Mouse (Mus musculus): Measurements from ENCODE around the gene Ddx39b.

Ddx39b gene

GRCm38 (mm10) chr17:35243086-35243485 is 1.5 kb downstream of the Ddx39b start:
- in situ Hi-C loops (cut with MseI, MboI), result no loop called here

DNA sequence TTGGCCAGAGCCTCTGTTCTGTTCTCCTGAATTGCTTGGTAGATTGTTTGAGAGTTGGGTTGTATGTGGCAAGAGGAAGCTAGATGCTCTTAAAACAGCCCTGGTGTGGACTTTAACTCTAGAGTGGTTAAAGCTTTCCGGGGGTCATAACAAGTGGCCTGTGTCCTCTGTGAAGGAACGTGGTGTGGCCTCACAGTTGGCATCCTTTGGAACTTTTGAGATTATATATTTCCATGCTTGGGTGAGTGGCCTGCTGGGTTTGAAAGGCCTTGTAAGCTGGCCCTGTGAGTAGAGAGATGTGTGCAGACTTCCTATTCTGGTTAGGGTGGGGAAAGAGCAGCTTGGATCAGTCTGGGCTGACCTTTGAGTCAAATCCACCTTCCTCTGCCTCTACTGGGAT is 3.5 kb downstream of the Ddx39b start:
- in situ Hi-C loops (cut with MseI, MboI), result no loop called here

GRCm38 (mm10) chr17:35245731-35246623 is 4.4 kb downstream of the Ddx39b start:
- in situ Hi-C loops (cut with MseI, MboI), result no loop called here

DNA sequence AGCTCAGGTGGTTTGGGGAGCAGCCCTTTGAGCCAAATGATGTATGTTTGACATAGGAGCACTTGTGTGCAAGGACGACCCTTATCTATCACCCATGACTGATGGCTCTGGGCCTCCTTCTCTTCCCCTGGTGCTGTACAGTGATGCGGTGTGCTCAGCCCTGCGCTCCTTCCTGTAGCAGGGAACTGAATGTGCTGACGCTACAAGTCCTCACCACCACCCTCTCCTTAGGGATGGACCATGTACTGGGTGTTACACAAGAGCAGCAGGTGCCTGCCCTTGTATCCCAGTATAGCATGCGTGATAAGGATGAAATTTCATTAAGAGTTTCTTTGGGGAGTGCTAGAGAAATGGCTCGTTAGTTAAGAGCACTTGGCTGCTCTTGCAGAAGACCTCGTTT is 5.6 kb downstream of the Ddx39b start:
- in situ Hi-C loops (cut with MseI, MboI), result no loop called here

DNA sequence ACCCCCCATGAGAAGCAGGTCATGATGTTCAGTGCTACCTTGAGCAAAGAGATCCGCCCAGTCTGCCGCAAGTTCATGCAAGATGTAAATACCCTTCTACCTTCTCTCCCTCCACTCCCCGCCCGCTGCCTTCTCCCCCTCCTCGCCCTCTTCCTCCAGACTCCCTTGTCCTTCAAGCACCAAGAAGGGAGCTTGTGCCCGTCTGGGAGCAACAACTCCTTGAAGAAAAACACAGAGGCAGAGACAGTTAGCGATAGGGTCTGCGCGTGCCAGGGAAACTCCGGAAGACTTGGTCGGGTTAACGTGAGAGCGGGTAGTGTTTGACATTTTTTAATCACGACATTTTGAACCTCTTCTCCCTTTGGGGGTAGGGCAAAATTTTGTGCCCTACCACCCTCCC is 7.4 kb downstream of the Ddx39b start:
- in situ Hi-C loops (cut with MseI, MboI), result no loop called here

- in situ Hi-C loops (cut with MseI, MboI), result loop anchor here in 1 of 2 experiments (5.0 kb wide), 1 partner anchor 43 kb away; no protein-coding TSS in a partner anchor
Observed at GRCm38 (mm10) chr17:35249451-35250197, 8.1 kb downstream of the Ddx39b start.

- in situ Hi-C loops (cut with MseI, MboI), result loop anchor here in 1 of 2 experiments (5.0 kb wide), 1 partner anchor 42 kb away; no protein-coding TSS in a partner anchor
Observed at GRCm38 (mm10) chr17:35250348-35251120, 9.0 kb downstream of the Ddx39b start.

GRCm38 (mm10) chr17:35251162-35251719 is 9.7 kb downstream of the Ddx39b start:
- in situ Hi-C loops (cut with MseI, MboI), result loop anchor here in 1 of 2 experiments (5.0 kb wide), 1 partner anchor 41 kb away; no protein-coding TSS in a partner anchor

DNA sequence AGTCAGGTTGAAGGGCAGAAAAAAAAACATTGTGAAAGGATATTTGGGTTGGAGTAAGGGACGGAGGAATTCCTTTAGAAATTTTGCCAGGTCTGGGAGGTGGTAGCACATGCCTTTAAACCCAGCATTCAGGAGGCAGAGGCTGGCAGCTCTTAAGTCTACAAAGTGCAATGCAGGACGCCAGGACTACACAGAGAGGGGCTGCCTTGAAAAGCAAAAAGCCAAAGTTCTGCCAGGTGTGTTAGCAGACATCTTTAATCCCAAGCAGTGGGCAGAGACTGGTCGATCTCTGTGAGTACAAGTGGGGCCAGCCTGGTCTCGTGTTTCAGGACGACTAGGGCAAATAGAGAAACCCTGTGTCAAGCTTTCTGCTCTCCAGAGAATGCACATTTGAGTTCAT is 10.4 kb downstream of the Ddx39b start:
- in situ Hi-C loops (cut with MseI, MboI), result loop anchor here in 1 of 2 experiments (5.0 kb wide), 1 partner anchor 40 kb away; no protein-coding TSS in a partner anchor

GRCm38 (mm10) chr17:35252619-35253292 is 11.2 kb downstream of the Ddx39b start:
- in situ Hi-C loops (cut with MseI, MboI), result loop anchor here in 1 of 2 experiments (5.0 kb wide), 1 partner anchor 40 kb away; no protein-coding TSS in a partner anchor

DNA sequence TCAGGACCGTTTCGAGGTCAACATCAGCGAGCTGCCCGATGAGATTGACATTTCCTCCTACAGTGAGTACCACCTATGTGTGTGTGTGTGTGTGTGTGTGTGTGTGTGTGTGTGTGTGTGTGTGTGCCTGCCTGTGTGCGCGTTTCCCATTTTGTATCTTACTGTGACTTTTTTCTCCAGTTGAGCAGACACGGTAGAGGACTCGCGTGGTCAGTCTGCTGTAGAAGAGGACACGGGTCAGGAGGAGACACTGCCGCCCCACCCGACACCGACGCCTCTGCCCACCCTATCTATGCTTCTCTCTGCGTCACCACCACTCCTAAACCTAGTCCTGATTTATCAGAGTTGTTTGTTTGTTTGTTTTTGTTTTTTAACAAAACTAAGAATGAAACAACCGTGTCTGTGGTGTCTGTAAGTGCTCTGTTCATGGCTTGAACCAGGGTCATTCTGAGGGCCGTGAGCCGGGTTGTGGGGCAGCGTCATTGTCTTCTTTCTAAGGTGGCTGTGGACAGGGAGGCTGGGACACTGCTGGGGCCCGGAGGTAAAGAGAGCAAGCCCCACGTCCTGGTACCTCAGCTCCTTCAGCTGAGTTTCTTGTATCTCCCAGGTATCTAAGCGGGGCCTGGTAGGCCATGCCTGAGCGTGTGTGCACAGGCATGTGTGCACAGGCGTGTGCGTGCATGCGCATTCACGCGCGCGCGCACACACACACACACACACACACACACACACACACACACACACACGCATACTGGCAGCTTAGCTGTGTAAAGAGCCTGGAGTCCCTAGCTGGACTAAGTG is 11.9 kb downstream of the Ddx39b start:
- in situ Hi-C loops (cut with MseI, MboI), result loop anchor here in 1 of 2 experiments (5.0 kb wide), 1 partner anchor 39 kb away; no protein-coding TSS in a partner anchor

DNA sequence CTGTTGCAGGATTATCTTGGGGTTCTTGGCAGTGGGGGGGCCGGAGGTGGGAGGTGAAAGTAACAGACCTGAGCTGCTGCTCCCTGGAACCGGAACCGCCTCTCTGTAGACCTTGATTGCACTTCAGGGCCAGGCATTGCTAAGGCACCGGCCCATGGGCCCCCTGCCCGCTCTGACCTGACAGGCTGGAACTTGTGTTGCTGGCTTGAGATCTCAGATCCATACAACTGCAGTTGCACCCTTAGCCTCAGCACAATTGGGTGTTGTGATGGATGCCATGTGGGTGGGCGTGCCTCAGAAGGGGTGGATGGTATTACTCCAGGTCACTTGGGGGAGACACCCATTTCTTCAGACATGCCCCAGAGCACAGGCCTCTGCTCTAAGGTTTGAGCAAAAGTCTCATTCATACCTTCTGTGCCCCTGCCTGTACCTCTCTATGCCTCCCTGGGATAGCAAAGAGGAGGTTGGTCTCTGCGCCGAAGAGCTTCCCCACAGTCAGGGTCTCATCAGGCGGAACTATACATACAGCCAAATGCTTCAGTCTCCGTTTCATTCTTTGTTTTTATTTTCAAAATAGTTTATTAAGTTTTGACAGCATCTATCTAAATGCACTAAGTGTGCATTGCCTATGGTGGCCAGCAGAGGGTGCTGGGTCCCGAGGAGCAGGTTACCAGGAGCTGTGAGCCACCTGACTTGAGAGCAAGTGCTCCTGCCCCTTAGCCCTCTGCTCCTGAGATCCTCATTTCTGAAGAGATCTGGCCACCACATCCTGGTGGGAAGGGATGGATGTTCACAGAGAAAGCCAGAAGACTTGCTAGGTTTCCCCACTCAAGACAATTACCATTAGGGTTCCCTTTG is 12.9 kb downstream of the Ddx39b start:
- in situ Hi-C loops (cut with MseI, MboI), result loop anchor here in 1 of 2 experiments (5.0 kb wide), 1 partner anchor 38 kb away; no protein-coding TSS in a partner anchor

GRCm38 (mm10) chr17:35255301-35255700 is 13.8 kb downstream of the Ddx39b start:
- in situ Hi-C loops (cut with MseI, MboI), result no loop called here

DNA sequence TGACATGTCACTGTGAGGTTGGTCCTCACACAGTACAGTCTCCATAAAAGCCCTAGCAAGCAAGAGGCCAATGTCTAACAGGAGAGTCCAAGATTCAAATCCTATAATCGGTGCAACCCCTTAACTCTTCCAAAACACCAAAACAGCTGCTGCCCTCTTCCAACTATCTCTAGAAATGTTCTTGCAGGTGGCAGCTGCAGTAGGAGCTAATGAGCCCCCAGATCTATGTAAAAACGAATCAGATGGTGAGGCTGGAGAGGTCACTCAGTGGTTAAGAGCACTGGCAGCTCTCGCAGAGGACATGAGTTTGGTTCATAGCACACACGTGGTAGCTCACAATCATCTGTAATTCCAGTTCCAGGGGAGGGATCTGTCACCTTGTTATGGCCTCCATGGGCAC is 14.2 kb downstream of the Ddx39b start:
- in situ Hi-C loops (cut with MseI, MboI), result no loop called here

- in situ Hi-C loops (cut with MseI, MboI), result no loop called here
Observed at GRCm38 (mm10) chr17:35257378-35257777, 15.8 kb downstream of the Ddx39b start.

- in situ Hi-C loops (cut with MseI, MboI), result no loop called here
Observed at GRCm38 (mm10) chr17:35257824-35258491, 16.4 kb downstream of the Ddx39b start.

- in situ Hi-C loops (cut with MseI, MboI), result no loop called here
Observed at GRCm38 (mm10) chr17:35258492-35259478, 17.2 kb downstream of the Ddx39b start.
